Mouse (Mus musculus) 3T3-L1 (cell line): ENCODE data around the gene Gm15093.
"Not testable (repeated sequence)": the region's sequence is repeated elsewhere in the genome, so short reads cannot be mapped to it uniquely, and the experiment has no call there.

Source experiments
- DNase-seq: peaks from one replicate; pipeline ENCODE4 v3.0.0-alpha.2; 2015; ENCODE audit warnings: low read depth, low spot score

Gene Gm15093

DNA sequence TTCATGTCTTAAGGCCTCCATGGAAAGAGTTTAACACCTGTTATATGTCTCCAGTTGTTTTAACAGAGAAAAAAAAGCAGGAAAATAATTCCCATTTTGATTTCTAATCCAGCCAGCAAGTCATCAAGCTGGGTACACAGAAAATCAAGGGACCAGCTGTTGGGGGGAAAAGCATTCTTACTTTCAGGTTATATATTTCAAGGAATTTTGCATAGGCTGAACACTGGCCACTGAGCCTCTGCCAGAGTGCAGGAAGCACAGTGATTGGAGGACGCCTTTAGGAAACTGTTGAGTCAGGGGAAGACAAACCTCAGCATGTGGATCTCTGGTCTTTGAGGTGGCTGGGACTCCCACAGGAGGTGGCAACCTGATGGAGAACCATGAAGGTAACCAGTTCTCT, at the start of gene Gm15093:
TSS of gene Gm15093 (plus strand) at position 301 of the 400 bp plus-strand sequence.
- DNase-seq, result not testable (repeated sequence)
